Mouse (Mus musculus) MEL (cell line): ENCODE data around the gene Atp6v1e2.

Experiments
- CTCF ChIP-seq, 3 experiments: IDR thresholded peaks in 2 of 3; conservative IDR thresholded peaks in 1 of 3; 2 replicates each; pipeline ENCODE4 v1.5.1; 2011 to 2012; ENCODE audit warnings: low read length in 3 of 3, low read depth in 2 of 3, mild to moderate bottlenecking in 2 of 3, improper control_type of control experiment in 1 of 3, inconsistent platforms in 1 of 3, mixed read lengths in 1 of 3, moderate library complexity in 1 of 3; ENCODE audit not compliant: control insufficient read depth in 1 of 3, insufficient read depth in 1 of 3, poor library complexity in 1 of 3, severe bottlenecking in 1 of 3
- EP300 ChIP-seq, 2 experiments: IDR thresholded peaks; 2 replicates each; pipeline ENCODE4 v1.6.1; 2011; ENCODE audit warnings: improper control_type of control experiment in 2 of 2, low read length in 2 of 2, low read depth in 1 of 2, mild to moderate bottlenecking in 1 of 2
- MAZ ChIP-seq: IDR thresholded peaks from 2 replicates; pipeline ENCODE4 v1.6.1; 2012; ENCODE audit warnings: low read depth, mild to moderate bottlenecking, inconsistent platforms, low read length, improper control_type of control experiment
- MYB ChIP-seq: IDR thresholded peaks from 2 replicates; pipeline ENCODE4 v1.6.1; 2011; ENCODE audit warnings: mild to moderate bottlenecking, low read depth, low read length, improper control_type of control experiment
- POLR2A ChIP-seq, 2 experiments: IDR thresholded peaks; 2 replicates each; pipeline ENCODE4 v1.6.1; 2011 to 2012; ENCODE audit warnings: low read length in 2 of 2, mild to moderate bottlenecking in 2 of 2, control low read depth in 1 of 2, improper control_type of control experiment in 1 of 2, low read depth in 1 of 2, moderate library complexity in 1 of 2; ENCODE audit not compliant: control insufficient read depth in 1 of 2, insufficient read depth in 1 of 2, poor library complexity in 1 of 2

DNA sequence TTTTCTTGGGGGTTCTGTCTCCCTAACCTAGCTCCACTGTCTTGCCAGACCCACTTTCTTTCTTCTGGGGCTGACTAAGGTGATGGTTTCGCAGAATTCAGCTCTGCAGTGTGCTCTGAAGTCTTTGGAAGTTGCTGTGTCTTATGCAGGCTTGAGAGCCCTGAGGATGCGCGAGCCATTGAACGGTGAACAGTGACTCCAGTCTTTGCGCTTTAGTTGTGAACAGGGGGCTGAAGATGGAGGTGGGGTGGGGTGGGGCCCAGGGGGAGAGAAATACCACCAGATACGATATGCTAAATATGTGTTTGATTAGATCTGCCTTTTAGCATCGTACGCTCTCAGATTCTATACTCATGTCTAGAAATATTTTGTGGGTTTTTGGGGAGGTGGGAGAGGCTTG, 17.4 kb upstream of the Atp6v1e2 start:
- no peak for TF ChIP-seq POLR2A (IDR thresholded peaks at IDR 0.05; ENCODE audit: control insufficient read depth in 1 of 2, insufficient read depth in 1 of 2, low read depth in 1 of 2, low read length in 2 of 2, poor library complexity in 1 of 2)
- no peak for TF ChIP-seq MYB
- TF ChIP-seq EP300 (IDR thresholded peaks at IDR 0.05; ENCODE audit: low read depth in 1 of 2, low read length in 2 of 2) = no peak
- TF ChIP-seq CTCF (IDR thresholded peaks at IDR 0.05 in 2 of 3, conservative IDR thresholded peaks at IDR 0.05 in 1 of 3; ENCODE audit: control insufficient read depth in 1 of 3, insufficient read depth in 1 of 3, low read depth in 2 of 3, low read length in 3 of 3, poor library complexity in 1 of 3, severe bottlenecking in 1 of 3) = no peak
- no peak for TF ChIP-seq MAZ
